Mouse (Mus musculus): ENCODE measurements around the gene Ccpg1.

Gene Ccpg1

GRCm38 (mm10) chr9:72985250-72986220, at the start of gene Ccpg1, which contains the start of gene Ccpg1os:
TSS of gene Ccpg1 (plus strand) at chr9:72985429.
TSS of gene Ccpg1os (minus strand) at chr9:72985382.
- DNase-seq (ENCODE audit: extremely low read depth, insufficient read length, low spot score): peak; percentile 98

GRCm38 (mm10) chr9:72936301-72936700, 48.9 kb upstream of the Ccpg1 start:
- no peak for DNase-seq (ENCODE audit: extremely low read depth, insufficient read length, low spot score)

- DNase-seq (ENCODE audit: extremely low read depth, insufficient read length, low spot score): no peak
Measured at GRCm38 (mm10) chr9:72943424-72943823, 41.8 kb upstream of the Ccpg1 start.

- no peak for DNase-seq (ENCODE audit: extremely low read depth, insufficient read length, low spot score)
Measured at GRCm38 (mm10) chr9:72944286-72944685, 40.9 kb upstream of the Ccpg1 start.

GRCm38 (mm10) chr9:72947010-72947409, 38.2 kb upstream of the Ccpg1 start:
- DNase-seq (ENCODE audit: extremely low read depth, insufficient read length, low spot score): no peak

GRCm38 (mm10) chr9:72949572-72949971, 35.7 kb upstream of the Ccpg1 start:
- no peak for DNase-seq (ENCODE audit: extremely low read depth, insufficient read length, low spot score)

- no peak for DNase-seq (ENCODE audit: extremely low read depth, insufficient read length, low spot score)
Measured at GRCm38 (mm10) chr9:72954746-72955145, 30.5 kb upstream of the Ccpg1 start.

GRCm38 (mm10) chr9:72955546-72955945, 29.7 kb upstream of the Ccpg1 start:
- no peak for DNase-seq (ENCODE audit: extremely low read depth, insufficient read length, low spot score)

- no peak for DNase-seq (ENCODE audit: extremely low read depth, insufficient read length, low spot score)
Measured at GRCm38 (mm10) chr9:72958521-72959450, 26.4 kb upstream of the Ccpg1 start, which contains the start of the genes Dyx1c1 and Gm44503. TSS of gene Dyx1c1 (plus strand) at chr9:72958785. TSS of gene Gm44503 (plus strand) at chr9:72958852.

GRCm38 (mm10) chr9:72961346-72961745, 23.9 kb upstream of the Ccpg1 start:
- no peak for DNase-seq (ENCODE audit: extremely low read depth, insufficient read length, low spot score)

- DNase-seq (ENCODE audit: extremely low read depth, insufficient read length, low spot score): no peak
Measured at GRCm38 (mm10) chr9:72961959-72962358, 23.3 kb upstream of the Ccpg1 start.

- peak; percentile 34 for DNase-seq (ENCODE audit: extremely low read depth, insufficient read length, low spot score)
Measured at GRCm38 (mm10) chr9:72968349-72969061, 16.7 kb upstream of the Ccpg1 start.

GRCm38 (mm10) chr9:72969874-72970273, 15.4 kb upstream of the Ccpg1 start:
- DNase-seq (ENCODE audit: extremely low read depth, insufficient read length, low spot score): no peak

- DNase-seq (ENCODE audit: extremely low read depth, insufficient read length, low spot score): no peak
Measured at GRCm38 (mm10) chr9:72972435-72972834, 12.8 kb upstream of the Ccpg1 start.

GRCm38 (mm10) chr9:72972984-72973383, 12.2 kb upstream of the Ccpg1 start:
- no peak for DNase-seq (ENCODE audit: extremely low read depth, insufficient read length, low spot score)

- no peak for DNase-seq (ENCODE audit: extremely low read depth, insufficient read length, low spot score)
Measured at GRCm38 (mm10) chr9:72974734-72975133, 10.5 kb upstream of the Ccpg1 start.

- no peak for DNase-seq (ENCODE audit: extremely low read depth, insufficient read length, low spot score)
Measured at GRCm38 (mm10) chr9:72975242-72975641, 10.0 kb upstream of the Ccpg1 start.

- no peak for DNase-seq (ENCODE audit: extremely low read depth, insufficient read length, low spot score)
Measured at GRCm38 (mm10) chr9:72983066-72983465, 2.2 kb upstream of the Ccpg1 start.

- no peak for DNase-seq (ENCODE audit: extremely low read depth, insufficient read length, low spot score)
Measured at GRCm38 (mm10) chr9:72987703-72988102, 2.5 kb downstream of the Ccpg1 start.

- no peak for DNase-seq (ENCODE audit: extremely low read depth, insufficient read length, low spot score)
Measured at GRCm38 (mm10) chr9:72988706-72989105, 3.5 kb downstream of the Ccpg1 start.

All from 3134 (cell line).